Mouse (Mus musculus) hindbrain, postnatal 0 days (tissue): ENCODE measurements around the gene Mt1. TPM values are rescaled to one million over a fixed set of nuclear protein-coding genes. Genes with fewer than 3 reads are reported as not detected.
A peak's percentile ranks its signal among the peaks of the same experiment; 100 is the strongest.

Experiments
- ATAC-seq: fragments of 200-750 bp; cut with Nextera tagmentation; 2 replicates; pipeline ENCODE4 v1.8.0; 2017; ENCODE audit warnings: mild to moderate bottlenecking, moderate TSS enrichment, moderate library complexity
- DNase-seq: peaks from one replicate; pipeline ENCODE4 v3.0.0-alpha.2; 2015; ENCODE audit warnings: low spot score
- H3K27ac ChIP-seq: fragments of 300-500 bp; sonication (generic); 2 replicates; pipeline ENCODE4 v1.5.1; 2014; ENCODE audit warnings: mild to moderate bottlenecking
- H3K27me3 ChIP-seq: fragments of 300-500 bp; sonication (generic); 2 replicates; pipeline ENCODE4 v1.6.1; 2014; ENCODE audit warnings: low read length, mixed read lengths; ENCODE audit not compliant: insufficient read depth
- H3K36me3 ChIP-seq: fragments of 300-500 bp; sonication (generic); 2 replicates; pipeline ENCODE4 v1.6.1; 2014; ENCODE audit warnings: low read length, mixed read lengths; ENCODE audit not compliant: insufficient read depth
- H3K4me1 ChIP-seq: fragments of 300-500 bp; sonication (generic); 2 replicates; pipeline ENCODE4 v1.6.1; 2014; ENCODE audit warnings: antibody characterized with exemption, low read length, mixed read lengths; ENCODE audit not compliant: insufficient read depth
- H3K4me2 ChIP-seq: fragments of 300-500 bp; sonication (generic); 2 replicates; pipeline ENCODE4 v1.6.1; 2014; ENCODE audit warnings: low read depth, mild to moderate bottlenecking, low read length, moderate library complexity, mixed read lengths
- H3K4me3 ChIP-seq: fragments of 300-500 bp; sonication (generic); 2 replicates; pipeline ENCODE4 v1.5.1; 2014; ENCODE audit warnings: low read length
- H3K9ac ChIP-seq: fragments of 300-500 bp; sonication (generic); replicated peaks from 2 replicates; pipeline ENCODE4 v1.6.1; 2014; ENCODE audit warnings: mild to moderate bottlenecking, low read length, moderate library complexity, mixed read lengths
- H3K9me3 ChIP-seq: fragments of 300-500 bp; sonication (generic); 2 replicates; pipeline ENCODE4 v1.6.1; 2016; ENCODE audit warnings: low read length, mixed read lengths
- CTCF ChIP-seq: IDR thresholded peaks from 2 replicates; pipeline ENCODE4 v1.5.1; 2016; ENCODE audit warnings: antibody characterized with exemption, control low read depth, low read depth
- WGBS: fragments of 180-500 bp; shearing (Covaris S2); extraction: QIAGEN DNeasy Blood & Tissue Kit; methylation state at CpG from one replicate; pipeline ENCODE4 v1.1.7; 2014; 5-methylcytosine and 5-hydroxymethylcytosine counted together
- polyA plus RNA-seq: library from polyadenylated mRNA; unstranded; fragments of >200 nt; fragmentation: Nextera tagmentation; extraction: Ambion mirVana; gene quantifications from 2 replicates; pipeline ENCODE4 v1.2.1, GENCODE M21; 2015
- total RNA-seq: library from RNA; depleted of rRNA; stranded (reverse); fragments of >200 nt; gene quantifications from 2 replicates; pipeline ENCODE4 v1.2.3, GENCODE M21; 2014

Mt1 gene
- total and polyA plus RNA-seq, 2 experiments from 2014 or later: 742 to 1,037 TPM

DNA sequence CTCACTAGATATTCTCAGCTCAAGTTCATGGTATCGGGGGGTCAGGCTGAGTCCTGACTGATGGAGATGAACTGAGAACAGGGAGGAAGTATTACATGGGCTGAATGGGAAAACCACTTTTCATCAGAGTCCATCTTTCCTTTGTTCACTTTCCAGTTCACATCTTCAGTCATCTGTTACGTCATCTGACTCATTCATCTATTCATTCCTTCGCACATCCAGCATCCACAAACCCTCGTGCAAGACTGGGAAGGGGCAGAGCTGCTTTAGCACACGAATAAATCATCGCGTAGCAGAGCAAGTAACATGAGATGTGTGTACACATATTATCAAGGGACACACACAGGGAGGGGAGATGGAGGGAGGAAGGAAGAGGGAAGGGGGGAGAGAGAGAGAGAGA, 42.7 kb upstream of the Mt1 start:
- Histone ChIP-seq H3K4me1 (no peaks in the 10 kb centered on the region), H3K27ac (no peak overlapping the region), H3K9ac (no peak overlapping the region), H3K4me3 (no peak overlapping the region), H3K27me3 (no peaks in the 10 kb centered on the region), H3K36me3 (no peaks in the 10 kb centered on the region), H3K9me3 (no peaks in the 10 kb centered on the region), H3K4me2 (no peak overlapping the region)
- TF ChIP-seq CTCF: no peak
- WGBS: 78% methylated on average over 7 of the region's 7 CpGs
- ATAC-seq (no peak), DNase-seq (no peak)

DNA sequence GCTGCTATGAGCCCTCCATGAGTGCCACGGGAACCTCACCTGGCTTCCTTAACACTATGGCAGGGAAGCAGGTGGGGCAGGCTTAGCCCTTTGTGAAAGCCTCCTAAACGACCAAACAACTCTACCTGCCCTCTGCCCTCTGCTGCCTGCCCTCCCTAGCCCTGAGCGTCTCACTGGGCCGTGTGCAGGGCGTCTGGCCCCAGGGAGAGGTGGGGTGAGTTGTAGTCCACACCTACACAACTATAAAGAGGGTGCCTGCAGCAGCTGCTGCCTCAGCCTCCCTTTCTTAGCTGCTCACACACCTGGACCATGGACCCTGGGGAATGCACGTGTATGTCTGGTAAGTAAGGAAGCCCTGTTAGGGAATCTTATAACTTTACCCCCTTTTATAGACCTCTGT, 41.9 kb upstream of the Mt1 start, which contains the start of gene Mt4:
Mt4 (plus strand) TSS at position 265 of the 400 bp plus-strand sequence.
- no peak within 1 kb of the TSS for H3K27ac ChIP-seq
- no peak within 1 kb of the TSS for H3K4me2 ChIP-seq
- no peaks in the 10 kb centered on the region for H3K9me3 ChIP-seq
- H3K27me3 ChIP-seq: no peaks in the 10 kb centered on the region
- H3K4me1 ChIP-seq: no peaks in the 10 kb centered on the region
- H3K4me3 ChIP-seq: no peak within 1 kb of the TSS
- WGBS: 61% methylated on average over 6 of the region's 6 CpGs
- no peaks in the 10 kb centered on the region for H3K36me3 ChIP-seq
- TF ChIP-seq CTCF: no peak
- ATAC-seq: no peak
- DNase-seq: no peak
- no peak within 1 kb of the TSS for H3K9ac ChIP-seq

DNA sequence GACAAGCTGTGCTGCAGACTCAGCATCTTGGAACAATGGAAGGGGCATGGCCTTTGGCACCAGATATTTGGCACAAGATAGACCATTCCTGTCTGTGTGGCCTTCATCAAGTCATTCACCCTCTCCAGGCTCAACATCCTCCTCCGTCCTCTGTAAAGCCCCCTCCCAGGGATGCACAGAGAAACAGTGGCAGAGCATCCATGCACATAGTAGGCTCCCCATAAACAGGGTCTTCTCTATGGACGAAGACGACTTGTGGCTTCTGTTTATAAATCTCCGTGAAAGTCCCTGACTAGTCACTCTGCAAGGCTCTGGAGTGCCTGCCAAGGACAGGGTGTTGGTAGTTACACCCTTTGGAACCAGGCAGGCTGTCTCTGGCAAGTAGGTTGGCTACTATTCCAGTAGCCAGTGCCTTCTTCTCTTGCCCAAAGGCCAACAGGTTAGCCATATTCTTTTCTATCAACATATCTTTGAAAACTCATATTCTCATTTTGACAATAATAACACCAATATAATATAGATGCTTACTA, 38.6 kb upstream of the Mt1 start:
- no peak for ATAC-seq
- no peak for TF ChIP-seq CTCF

DNA sequence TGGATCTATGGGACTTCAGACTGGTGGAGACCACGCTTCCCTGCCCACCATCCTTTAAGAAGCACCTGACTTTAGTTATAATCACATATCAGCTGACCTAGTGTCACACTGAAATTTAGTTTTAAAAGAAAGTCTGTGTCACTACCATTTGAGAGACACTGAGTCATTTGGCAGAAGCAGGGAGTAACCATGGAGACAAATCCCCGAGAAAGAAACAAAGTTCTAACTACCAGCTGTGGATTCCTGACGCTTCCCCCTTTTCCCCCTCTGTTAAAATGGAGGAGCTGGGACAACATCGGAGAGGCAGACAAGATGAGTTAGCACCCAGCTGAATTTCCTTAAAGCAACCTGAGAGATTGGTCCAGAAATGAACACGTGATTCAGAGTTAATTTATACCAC, 30.6 kb upstream of the Mt1 start:
- Histone ChIP-seq H3K4me3 (no peak overlapping the region), H3K9ac (no peak overlapping the region), H3K36me3 (no peaks in the 10 kb centered on the region), H3K4me1 (0 out of 2 replicates have a peak, but pooled peaks cover 1% of the 10 kb centered on the region), H3K27me3 (no peaks in the 10 kb centered on the region), H3K27ac (no peak overlapping the region), H3K9me3 (no peaks in the 10 kb centered on the region), H3K4me2 (no peak overlapping the region)
- 30% methylated on average over 5 of the region's 5 CpGs for WGBS
- no peak for TF ChIP-seq CTCF
- no peak for DNase-seq
- ATAC-seq: no peak

More for the DNA sequence above, 38.6 kb upstream of the Mt1 start:
- Histone ChIP-seq H3K9ac (no peak overlapping the region), H3K4me2 (no peak overlapping the region), H3K36me3 (no peaks in the 10 kb centered on the region), H3K9me3 (no peaks in the 10 kb centered on the region), H3K4me1 (no peaks in the 10 kb centered on the region), H3K4me3 (no peak overlapping the region), H3K27me3 (no peaks in the 10 kb centered on the region), H3K27ac (no peak overlapping the region)
- peak; percentile 3 for DNase-seq
- WGBS: 62% methylated on average over 4 of the region's 4 CpGs

DNA sequence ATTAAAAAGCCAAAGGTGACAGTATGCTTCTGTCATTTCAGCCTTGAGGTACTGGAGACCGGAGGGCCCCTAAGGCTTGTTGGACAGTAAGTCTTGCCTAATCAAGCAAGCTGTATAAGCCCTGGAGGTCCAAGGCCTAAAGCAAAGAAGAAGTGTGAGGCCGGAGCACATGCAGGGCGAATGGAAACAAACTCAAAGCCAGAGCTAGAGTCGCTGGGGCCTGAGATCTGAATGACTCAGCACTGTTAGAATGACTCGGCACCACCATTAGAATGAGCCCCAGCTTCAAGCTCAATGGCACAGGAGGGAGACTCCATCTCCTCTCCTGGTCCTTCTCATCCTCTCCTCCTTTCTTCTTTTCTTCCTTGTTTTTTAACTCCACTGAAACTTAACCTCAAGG, 28.0 kb upstream of the Mt1 start:
- peaks cover 11% of the 10 kb centered on the region for H3K4me1 ChIP-seq
- no peaks in the 10 kb centered on the region for H3K36me3 ChIP-seq
- H3K9ac ChIP-seq: no peak overlapping the region
- no peak for TF ChIP-seq CTCF
- H3K4me2 ChIP-seq: no peak overlapping the region
- DNase-seq: no peak
- no peak overlapping the region for H3K4me3 ChIP-seq
- 80% methylated on average over 5 of the region's 5 CpGs for WGBS
- no peaks in the 10 kb centered on the region for H3K9me3 ChIP-seq
- H3K27me3 ChIP-seq: no peaks in the 10 kb centered on the region
- no peak for ATAC-seq
- no peak overlapping the region for H3K27ac ChIP-seq

DNA sequence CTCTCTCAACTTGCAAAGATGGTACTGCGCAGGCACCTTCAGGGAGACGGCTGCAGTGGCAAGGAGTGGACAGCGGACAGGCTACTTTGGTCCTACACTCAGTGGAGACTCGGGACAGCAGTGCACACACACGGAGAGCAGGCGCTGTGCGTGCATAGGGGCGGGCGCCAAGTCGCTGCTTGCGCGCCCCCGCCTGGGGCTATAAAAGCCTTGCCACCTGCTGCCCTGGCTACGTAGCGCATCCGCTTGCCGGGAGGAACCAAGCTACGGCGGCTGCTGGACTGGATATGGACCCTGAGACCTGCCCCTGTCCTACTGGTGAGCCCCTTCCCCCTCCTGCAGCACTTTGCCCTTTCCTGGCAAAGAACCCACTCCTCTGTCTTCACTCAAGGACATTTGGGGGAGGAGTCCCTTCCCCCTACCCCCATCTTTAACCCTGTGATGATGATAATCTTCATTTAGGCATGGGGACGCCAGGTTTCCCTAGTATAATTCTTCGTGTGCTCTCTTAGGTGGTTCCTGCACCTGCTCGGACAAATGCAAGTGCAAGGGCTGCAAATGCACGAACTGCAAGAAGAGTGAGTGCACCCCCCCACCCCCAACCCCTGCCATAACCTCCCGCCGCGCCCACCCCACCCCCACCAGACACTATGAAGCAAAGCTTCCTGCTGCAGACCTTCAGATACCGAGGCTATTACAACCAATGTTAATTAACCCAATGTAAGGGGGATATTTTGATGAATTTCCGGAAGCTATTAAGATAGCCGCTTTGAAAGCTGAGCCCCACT, 26.2 kb upstream of the Mt1 start, which contains the start of gene Mt3:
Mt3 (plus strand) TSS at position 95 of the 788 bp plus-strand sequence.
- H3K9me3 ChIP-seq: no peaks in the 10 kb centered on the region
- H3K9ac ChIP-seq: peak within 1 kb of the TSS; percentile 61
- no peaks in the 10 kb centered on the region for H3K27me3 ChIP-seq
- peak within 1 kb of the TSS; percentile 83 for H3K27ac ChIP-seq
- H3K4me1 ChIP-seq: peaks cover 11% of the 10 kb centered on the region
- ATAC-seq: peak; percentile 86
- peak within 1 kb of the TSS; percentile 74 for H3K4me2 ChIP-seq
- no peaks in the 10 kb centered on the region for H3K36me3 ChIP-seq
- WGBS: 3% methylated on average over 29 of the region's 29 CpGs
- DNase-seq: peak; percentile 92
- H3K4me3 ChIP-seq: peak within 1 kb of the TSS; percentile 54
- peak; percentile 58 for TF ChIP-seq CTCF

DNA sequence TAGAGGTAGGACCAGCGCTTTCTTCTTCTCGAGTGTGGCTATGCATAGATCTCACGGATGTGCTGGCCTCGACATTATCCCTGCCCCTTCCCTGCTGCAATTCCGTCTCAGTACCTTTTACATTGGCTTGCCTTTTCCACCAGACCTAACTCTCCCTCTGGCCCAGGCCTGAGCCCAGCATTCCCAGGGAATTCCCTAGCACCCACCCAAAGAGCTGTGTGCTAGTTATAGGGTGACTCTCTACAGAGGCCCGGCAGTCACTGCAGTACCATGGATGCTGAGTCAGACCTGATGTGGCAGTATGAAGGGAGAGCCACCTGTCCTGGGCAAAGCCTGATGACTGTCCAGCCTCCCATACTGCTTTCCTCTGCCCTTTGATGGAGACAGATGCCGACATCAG, 25.4 kb upstream of the Mt1 start:
- peak overlapping the region; percentile 54 for H3K4me3 ChIP-seq
- WGBS: 21% methylated on average over 7 of the region's 7 CpGs
- no peaks in the 10 kb centered on the region for H3K9me3 ChIP-seq
- DNase-seq: no peak
- TF ChIP-seq CTCF: no peak
- H3K4me2 ChIP-seq: peak overlapping the region; percentile 74
- peaks cover 11% of the 10 kb centered on the region for H3K4me1 ChIP-seq
- ATAC-seq: peak; percentile 14
- H3K27ac ChIP-seq: peak overlapping the region; percentile 83
- H3K36me3 ChIP-seq: no peaks in the 10 kb centered on the region
- peak overlapping the region; percentile 61 for H3K9ac ChIP-seq
- no peaks in the 10 kb centered on the region for H3K27me3 ChIP-seq
